Mouse (Mus musculus): Measurements from ENCODE around the gene Hes2.
A peak's percentile ranks its signal among the peaks of the same experiment; 100 is the strongest.

Gene Hes2

DNA sequence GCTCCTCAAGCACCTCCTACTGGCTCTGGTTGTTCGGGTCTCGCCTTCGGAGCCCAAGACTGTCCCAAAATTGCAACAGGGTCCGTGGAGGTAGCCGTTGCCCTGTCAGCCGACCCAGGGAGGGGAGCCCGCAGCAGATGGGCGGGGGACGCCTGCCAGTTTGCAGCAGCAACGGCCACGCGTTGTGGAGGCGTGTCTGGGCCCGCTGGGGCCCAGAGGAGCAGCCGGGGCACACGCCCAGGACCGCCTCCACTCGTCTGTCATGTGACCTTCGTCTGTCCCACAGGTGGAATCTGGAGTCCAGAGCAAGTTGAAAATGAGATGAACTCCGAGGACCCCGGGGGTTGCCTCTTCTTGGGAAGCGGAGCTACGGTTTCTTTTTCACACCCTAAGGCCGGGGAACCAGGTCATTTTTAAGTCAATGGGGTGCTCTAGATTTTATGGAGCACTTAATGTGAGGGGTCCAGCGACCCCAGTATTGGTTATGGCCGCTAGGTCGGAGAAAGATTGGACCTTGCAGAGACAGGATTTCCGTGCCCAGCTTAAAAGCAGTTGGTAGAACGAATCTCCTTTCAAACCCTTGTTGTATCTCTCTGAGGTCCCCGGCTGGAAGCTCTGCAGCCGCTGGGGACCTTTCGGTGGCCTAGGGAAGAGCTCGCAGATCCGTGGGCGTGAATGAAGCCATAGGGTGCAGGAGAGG lies at the start of gene Hes2:
Hes2 (plus strand) TSS at position 283 of the 700 bp plus-strand sequence.
- DNase-seq (ENCODE audit: low spot score): no peak

DNA sequence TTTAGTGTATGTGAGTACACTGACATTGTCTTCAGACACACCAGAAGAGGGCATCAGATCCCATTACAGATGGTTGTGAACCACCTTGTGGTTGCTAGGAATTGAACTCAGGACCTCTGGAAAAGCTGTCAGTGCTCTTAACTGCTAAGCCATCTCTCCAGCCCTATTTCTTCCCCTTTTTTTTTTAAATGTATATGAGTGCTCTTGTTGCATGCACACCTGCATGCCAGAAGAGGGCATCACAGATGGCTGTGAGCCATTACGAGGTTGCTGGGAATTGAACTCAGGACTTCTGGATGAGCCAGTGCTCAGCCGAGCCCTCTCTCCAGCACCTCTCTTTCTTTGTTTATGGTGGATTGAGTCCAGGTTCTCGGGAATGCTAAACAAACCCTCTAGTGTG lies 49.2 kb upstream of the Hes2 start:
- no peak for DNase-seq (ENCODE audit: low spot score)

DNA sequence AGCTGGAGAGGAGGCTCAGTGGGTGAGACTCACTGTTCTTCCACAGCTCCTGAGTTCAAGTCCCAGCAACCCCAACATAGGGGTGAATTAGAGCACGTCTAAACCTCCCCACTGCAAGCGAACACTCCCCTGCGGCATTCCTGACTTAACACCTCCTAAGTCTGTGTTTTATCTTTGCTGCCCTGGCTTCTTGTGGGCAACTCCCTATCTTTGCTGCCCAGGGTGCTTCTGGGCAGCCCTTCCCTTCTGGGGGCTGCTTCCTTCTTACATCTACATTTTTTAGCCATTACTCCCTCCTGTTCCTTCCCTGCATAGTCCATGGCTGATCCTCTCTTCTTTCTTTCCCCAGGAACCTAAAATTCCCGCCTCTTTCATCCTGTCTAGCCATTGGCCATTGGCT lies 48.0 kb upstream of the Hes2 start:
- DNase-seq (ENCODE audit: low spot score): no peak

DNA sequence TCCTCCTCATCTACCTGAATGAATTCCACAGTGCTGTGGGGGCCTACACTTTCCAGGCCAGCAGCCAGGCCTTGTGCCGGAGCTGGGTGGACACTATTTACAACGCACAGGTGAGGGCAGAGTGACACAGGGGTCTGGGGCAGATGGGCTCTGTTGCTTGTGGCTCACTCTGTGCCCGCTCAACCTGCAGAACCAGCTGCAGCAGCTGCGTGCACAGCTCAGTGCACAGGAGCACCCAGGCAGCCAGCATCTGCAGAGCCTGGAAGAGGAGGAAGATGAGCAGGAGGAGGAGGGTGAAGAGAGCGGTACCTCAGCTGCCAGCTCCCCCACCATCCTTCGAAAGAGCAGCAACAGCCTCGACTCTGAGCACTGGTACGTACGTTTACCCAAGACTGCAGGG lies 46.3 kb upstream of the Hes2 start:
- no peak for DNase-seq (ENCODE audit: low spot score)

DNA sequence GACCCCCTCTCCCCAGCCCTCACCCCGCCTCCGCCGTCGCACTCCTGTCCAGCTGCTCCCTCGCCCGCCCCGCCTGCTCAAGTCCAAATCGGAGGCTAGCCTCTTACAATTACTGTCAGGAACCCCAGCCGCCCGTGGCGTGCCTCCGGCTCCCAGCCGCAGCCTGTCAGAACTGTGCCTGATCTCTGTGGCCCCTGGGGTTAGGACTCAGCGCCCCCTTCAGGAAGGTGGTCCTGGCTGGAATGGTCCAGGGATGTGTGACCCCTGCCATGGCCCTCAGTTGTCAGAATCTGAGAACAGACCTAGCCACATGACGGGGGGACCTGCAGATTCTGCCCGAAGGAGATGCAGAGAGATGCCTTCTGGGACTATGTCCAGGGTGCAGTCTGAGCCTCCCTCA lies 44.6 kb upstream of the Hes2 start:
- no peak for DNase-seq (ENCODE audit: low spot score)

DNA sequence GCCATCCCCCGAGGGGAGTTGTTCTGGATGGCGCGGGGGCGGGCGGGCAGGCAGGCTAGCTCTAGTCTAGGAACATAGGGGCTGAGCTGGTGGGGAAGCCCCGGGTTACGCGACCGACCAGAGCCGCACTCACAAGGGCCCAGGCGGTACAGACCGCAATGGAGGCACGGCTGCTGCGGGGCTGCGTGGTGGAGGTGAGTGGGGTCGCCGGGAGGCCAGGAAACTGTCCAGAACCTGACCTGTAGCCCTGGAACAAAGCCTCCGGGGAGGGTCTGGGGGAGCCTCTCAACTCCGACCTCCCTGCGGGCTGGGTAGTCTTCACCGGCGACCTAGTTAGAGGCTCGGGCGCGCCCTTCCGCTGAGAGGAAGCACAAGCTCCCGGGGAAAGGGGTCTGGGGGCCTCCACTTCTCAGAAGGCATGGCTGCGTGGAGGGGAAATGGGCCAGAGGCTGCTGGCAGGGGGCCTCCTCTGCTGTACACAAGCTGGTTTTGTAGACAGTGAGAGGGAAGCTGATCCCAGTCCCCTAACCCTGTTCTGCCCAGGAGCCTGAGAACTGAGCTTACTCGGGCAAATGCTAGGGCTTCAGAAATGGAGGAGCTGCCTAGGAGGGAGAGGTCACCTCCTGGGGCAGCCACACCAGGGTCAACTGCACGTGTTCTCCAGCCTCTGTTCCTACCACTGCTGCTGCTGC lies 42.6 kb upstream of the Hes2 start, which contains the start of gene Tnfrsf25:
Tnfrsf25 (plus strand) TSS at position 14 of the 692 bp plus-strand sequence.
- no peak for DNase-seq (ENCODE audit: low spot score)

DNA sequence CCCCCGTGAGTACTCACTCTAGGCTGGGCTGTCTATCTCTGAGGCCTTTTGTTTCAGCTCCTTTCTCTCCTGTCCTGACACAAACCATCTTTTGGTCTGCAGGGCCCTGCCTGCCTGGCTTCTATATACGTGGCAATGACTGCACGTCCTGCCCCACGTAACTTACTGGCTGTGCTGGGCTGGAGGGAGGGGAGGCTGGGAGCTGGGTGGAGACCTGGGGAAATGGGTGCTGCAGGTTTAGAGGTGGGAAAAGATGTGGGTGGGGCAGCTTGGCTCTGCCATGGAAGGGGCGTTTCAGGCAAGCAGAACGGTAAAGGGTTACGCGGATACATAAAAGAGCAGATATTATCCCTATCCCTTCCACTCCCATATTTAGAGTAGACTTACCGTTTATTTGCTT lies 41.1 kb upstream of the Hes2 start:
- DNase-seq (ENCODE audit: low spot score): no peak

DNA sequence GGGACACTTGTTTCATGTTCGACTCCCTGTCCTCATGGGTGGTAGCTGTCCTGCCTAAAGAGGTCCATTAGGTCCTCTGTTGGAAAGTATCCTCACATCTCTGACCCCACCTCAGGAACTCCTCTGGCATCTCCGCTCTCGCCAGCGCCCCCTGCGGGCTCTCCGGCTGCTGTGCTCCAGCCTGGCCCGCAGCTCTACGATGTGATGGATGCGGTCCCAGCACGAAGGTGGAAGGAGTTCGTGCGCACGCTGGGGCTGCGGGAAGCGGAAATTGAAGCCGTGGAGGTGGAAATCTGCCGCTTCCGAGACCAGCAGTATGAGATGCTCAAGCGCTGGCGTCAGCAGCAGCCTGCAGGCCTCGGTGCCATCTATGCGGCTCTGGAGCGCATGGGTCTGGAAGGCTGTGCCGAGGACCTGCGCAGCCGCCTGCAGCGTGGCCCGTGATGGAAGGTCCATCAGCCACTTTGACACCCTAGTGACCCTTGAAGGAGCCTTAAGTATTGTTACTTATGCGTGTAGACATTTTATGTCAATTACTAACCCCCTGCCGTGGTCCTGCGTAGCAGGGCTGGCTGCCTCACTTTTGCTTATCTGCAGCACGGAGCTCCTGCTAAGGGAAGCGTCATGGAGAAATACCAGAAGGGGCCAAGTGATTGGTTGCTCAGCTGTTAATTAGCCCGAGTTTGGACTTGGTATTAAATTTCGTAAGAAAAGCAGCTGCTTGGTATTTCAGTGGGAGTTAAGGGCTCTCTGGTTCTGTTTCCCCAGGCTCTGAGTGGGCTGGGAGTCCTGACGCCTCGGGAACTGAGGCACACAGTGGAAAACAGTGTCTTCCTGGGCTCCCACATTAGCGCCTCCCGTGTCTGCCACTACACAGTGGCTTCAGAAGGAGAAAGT lies 39.0 kb upstream of the Hes2 start:
- peak; percentile 63 for DNase-seq (ENCODE audit: low spot score)

DNA sequence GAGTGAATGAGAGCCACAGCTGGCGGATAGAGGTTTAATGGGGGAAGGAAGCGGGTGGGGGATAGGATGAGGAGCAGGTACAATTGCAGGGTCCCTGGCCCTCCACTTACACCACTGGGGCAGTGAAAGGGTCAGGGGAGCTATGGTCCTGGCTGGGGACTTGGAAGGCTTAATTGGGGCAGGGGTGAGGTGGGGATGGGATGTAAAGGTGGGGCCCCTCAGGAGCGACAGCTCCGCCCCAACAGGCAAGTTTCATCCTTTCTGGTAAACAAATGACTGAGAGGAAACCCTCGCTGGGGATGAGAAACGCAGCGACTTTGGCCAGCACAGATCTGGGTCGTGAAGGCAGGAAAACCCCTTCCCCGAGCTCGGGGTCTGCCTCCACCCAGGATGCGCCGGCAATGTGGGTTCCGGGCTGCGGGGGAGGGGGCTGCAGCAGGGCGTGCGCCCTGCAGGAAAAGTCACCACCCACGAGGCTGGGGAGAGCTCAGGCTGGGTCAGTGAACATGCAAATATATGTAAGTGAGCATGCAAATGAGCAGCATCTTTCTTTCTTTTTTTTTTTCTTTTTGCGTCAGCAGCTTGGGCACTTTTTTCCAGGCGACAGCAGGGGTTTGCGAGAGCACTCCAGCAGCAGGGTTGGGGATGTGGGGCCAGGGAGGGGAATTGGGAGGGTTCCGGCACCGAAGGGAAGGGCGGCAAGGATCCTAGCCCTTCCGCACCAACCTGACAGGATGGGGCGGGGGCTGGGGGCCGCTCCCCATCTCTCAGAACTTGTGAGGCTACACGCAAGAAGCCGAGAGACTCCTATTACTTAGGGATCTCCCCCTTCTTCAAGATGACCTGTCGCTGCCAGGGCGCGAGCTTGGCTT lies 38.1 kb upstream of the Hes2 start:
- no peak for DNase-seq (ENCODE audit: low spot score)

DNA sequence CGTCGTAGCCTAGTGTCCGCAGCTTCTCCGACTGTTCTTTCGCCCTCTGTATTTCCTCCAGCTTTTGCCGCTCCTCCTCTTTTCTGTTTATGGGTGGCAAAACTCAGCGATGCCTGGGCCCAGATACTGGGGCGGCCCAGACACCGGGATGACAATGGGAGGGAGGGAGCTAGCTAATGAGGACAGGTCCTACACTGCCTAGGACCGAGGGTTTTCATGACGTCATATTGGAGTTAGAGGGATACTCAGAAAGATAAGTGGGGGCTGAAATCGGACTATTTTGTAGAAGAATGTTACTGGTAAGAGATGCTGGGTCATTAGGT lies 37.5 kb upstream of the Hes2 start:
- no peak for DNase-seq (ENCODE audit: low spot score)

DNA sequence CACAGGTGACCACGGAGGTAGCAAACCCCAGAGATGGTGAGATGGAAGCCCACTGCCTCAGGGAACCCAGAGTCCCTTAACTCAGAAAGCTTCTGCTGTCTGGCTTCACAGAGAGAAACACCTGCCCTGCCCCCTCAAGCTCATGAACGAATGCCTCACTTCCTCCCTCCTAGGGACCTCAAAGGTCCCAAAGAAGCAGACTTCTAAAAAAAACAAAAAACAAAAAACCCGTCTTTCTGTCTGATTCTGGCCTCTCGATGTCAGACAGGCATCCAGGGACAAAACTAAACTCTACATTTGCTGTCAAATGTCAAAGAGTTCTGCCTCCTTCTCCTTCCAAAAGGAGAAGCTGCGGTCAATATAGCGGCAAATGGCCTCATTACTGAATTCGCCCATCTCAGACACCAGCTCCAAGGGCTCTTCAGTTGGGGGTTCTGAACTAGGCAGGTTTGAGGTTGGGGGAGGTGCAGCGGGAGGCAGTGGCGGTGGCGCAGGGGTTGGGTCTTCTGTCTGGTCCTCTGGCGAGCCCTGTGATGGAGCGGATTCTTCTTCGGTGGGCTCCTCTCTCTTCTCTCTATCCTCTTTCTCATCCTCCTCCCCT lies 34.2 kb upstream of the Hes2 start:
- DNase-seq (ENCODE audit: low spot score): no peak

DNA sequence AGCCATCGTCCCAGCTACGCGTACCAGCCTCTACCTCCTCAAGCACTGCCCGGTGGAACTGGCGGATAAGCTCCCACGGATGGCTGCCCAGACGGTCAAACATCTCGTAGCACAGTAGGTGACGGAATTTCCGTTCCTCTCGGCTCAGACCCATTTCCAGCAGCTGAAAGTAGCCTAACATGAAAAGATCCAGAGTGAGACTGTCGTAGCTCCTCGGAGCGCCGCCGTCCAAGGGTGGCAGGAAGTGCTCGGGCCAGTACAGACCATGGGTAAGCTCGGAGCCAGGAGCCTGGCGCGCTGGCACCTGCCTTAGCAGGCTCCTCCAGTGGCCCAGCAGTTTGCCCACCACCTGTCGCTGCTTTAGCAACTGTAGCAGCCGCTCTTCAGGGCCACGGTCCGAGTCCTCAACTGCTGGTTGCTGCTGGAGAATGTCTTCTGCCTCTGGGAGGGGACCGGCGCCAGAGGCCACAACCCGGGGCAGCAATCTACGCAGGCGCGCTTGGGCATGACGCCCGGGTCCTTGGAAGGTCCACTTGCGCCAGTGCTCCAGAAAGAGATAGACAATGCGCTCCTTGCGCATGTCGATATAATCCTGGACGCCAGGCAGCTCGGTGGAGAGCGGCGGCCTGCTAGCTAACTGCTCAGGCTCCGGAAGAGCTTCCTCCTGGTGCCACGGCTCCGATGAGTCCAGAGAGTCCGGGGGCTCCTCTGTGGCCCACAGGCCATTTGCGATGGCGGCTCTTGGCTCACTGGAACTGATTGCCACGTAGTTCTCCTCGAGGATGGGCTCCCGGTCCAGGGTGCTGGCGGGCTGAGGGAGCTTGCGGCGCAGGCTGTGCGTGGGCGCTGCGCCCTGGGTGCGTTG lies 33.3 kb upstream of the Hes2 start:
- no peak for DNase-seq (ENCODE audit: low spot score)

DNA sequence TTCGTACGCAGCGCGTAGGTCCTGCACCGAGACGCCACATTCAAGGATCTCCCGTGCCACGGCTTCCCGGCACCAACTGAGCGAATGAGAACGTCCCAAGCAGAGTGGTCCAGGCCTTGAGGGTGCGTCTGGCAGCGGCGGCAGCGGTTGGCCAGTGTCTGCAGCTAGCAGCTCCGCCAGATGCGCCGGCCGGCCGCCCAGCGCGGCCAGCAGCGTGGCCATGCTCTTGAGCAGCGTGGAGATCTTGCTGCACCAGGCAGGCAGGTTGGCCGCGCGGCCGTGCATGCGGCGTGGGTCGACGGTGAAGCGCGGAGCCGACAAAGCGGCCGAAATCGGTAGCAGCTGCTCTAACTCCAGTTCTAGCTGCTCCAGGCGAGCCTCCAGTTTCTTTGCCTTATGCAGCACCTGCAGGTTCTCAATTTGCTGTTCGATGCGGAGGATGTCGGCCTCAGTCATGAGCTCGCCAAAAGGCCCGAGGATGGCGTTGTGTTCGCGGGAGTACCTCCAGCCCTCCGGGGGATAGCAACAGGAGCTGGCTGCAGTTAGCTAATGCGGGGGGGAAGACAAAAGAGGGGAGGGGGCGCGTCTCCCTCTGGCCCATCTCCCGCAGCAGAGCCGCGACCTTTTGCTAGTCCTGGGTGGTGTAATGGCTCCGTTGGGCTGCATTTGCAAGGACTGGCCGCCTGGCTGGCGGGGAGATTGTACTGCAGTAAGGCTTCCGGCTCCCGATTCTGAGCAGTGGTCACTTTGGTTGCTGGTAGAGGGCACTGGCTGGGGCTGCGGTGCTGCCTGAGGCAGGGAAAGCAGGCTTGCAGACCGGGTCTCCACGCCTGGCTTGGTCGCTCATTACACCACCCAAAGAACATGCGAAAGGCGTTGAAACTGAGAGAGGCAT lies 32.4 kb upstream of the Hes2 start:
- no peak for DNase-seq (ENCODE audit: low spot score)

DNA sequence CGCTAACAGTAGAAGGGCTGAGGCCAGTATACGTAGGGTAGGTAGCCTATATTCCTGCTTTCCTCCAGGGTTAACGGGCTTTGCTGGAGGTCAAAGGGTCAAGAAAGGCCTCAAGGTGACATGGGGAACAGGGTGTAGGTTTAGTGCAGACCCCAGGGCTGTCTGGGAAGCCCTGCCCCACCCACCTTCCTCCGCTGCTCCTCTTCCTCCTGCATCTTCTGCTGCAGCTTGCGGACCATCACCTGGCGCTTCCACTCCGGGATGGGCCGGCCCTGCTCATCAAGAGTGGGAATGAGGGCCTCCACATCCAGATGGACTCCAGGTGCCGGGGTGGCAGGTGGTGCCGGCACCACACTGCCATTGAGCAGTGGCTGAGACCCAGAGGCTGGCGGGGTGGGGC lies 30.8 kb upstream of the Hes2 start:
- DNase-seq (ENCODE audit: low spot score): no peak

DNA sequence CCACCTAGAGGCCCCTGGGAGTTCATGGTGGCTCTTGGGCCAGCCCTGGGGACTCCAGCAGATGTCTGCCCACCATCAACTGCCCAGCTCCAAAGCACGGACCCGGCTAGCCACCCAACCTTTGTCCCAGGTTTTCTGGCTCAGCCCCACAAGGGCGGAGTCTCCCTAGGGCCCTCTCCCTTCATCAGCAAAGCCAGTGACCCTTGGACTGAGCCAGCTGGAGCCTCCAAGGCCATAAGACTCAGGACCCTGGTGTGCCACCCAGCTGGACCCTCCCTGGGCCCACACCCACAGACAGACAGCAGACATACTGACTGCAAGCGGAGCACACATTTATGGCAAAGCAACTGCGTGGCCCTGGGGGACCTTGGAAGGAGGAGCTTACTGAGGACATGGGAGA lies 29.9 kb upstream of the Hes2 start:
- DNase-seq (ENCODE audit: low spot score): no peak

DNA sequence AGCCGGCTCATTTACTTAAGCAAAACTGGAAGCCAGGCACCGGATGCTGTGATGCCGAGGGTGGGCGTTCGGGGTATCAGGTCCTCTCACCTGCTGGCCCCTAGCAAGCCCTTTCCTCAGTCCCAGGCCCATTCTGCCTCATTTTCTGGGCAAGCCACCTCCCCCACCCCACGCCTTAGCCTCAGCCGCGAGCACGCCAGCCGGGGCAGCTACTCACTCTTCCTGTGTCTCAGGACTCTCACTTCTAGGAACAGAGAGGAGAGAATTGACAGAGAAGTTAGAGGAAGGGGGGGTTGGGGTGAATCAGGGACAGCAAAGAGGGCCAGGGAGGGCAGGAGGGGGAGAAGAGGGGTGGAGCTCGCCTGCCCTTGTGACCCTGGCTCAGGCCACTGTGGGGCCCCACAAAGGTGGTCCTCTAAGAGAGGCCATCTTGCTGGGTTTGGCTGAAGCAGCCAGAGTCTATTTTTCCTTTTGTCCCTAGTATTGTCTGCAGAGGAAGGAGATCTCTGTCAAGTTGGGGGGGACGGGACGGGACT lies 29.2 kb upstream of the Hes2 start:
- no peak for DNase-seq (ENCODE audit: low spot score)

DNA sequence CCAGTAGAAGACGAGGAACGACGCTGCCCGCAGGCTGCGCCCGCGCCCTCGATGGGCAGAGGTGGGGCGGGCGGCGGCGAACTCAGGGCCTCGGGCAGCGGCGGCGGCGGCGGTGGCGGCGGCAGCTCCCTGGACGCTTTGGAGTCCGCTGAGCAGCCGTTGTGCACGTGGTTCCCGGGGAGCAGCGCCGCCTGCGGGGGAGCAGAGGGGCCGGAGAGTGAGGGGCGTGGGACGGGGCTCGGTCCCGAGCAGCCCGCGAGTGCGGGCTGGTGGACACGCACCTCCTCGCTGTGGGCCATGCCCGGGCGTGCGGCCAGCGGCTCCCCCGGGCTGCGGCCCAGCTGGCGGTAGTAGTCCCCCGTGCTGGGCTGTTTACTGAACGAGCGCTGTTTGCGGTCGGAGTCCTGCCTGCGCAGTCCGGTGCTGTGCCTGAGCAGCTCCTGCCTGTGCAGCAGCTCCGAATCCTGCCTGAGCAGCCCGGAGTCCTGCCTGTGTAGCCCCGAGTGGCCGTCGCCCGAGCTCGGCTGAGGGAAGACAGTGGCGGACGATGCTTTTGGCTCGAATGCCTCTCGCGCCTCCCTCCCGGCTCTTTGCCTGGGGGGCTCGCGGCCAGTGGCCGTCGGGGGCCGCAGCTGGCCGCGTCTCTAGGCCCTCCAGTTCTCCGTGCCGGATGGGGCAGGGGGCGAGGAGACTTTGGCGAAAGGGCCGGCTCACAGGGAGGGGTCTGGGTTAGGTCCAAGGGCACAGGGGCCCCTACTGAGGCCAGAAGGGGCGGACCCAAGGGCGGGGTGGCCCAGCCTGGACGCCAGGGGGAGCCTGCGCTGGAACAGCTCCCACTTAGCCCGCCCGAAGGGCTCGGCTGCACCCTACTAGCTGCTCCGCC lies 27.7 kb upstream of the Hes2 start:
- DNase-seq (ENCODE audit: low spot score): no peak

All from layer of hippocampus, adult 11-12 months (tissue).